Comparison of ENCODE assay signal across 13 mouse cellular contexts in the genomic region with DNA sequence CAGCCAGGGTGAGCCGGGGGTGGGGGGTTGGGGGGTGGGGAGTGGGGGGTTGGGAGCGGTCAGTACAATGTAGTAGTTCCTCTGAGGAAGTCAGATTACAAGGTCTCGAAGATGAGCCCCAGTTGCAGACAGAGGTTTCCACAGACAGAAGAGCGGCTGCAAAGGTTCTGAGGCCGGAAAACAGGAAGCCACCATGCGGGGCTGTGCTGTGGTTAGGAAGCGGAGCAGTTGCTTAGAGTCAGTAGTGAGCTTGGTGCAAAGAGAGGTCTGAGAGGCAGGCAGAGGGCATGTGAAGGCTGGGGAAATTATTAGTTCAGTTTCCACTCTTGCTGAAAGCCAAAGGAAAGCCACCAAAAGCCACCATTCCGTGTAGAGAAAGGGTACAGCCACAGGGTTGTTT.
A peak's percentile ranks its signal among the peaks of the same experiment; 100 is the strongest.
DNase-seq lines count a peak whose midpoint lies in the region; ATAC-seq lines count a peak whose summit lies in the region.
"Had no signal": no experiment of that assay in that cellular context is flagged by ENCODE, and none has a peak within 500 bp of the region (broad histone marks: within the 10 kb centered on the region; RNA-seq: fewer than 3 reads in every experiment).

No protein-coding gene starts in this region.

- no peak overlapping the region for H3K9ac ChIP-seq in kidney, embryonic 14.5 days (ENCODE audit: low read depth, low read length)
- H3K9ac ChIP-seq: limb, embryonic 12.5 days had no signal

- H3K27me3 ChIP-seq in kidney, embryonic 14.5 days (ENCODE audit: control insufficient read depth, insufficient read depth, low read length) = no peaks in the 10 kb centered on the region
- H3K27me3 ChIP-seq: limb, embryonic 12.5 days had no signal

- peak; percentile 84 for DNase-seq in 416B (ENCODE audit: low read depth)
- no peak for DNase-seq in testis, postnatal 14 days (ENCODE audit: low spot score)
- DNase-seq: adrenal gland, adult 2 months; gastrocnemius, adult 2 months; kidney, adult 18-20 months; layer of hippocampus, adult 9-11 months had no signal

- H3K36me3 ChIP-seq in kidney, embryonic 14.5 days (ENCODE audit: control insufficient read depth, insufficient read depth, low read length) = no peaks in the 10 kb centered on the region
- H3K36me3 ChIP-seq: G1E had no signal

- WGBS in kidney, embryonic 14.5 days = 74% methylated on average over 8 of the region's 8 CpGs

- H3K4me2 ChIP-seq in kidney, embryonic 14.5 days (replicated peaks; ENCODE audit: low read depth, low read length) = no peak overlapping the region
- H3K4me2 ChIP-seq: limb, embryonic 12.5 days had no signal

- H3K4me1 ChIP-seq in kidney, embryonic 14.5 days (ENCODE audit: control insufficient read depth, insufficient read depth, low read length) = peaks cover 37% of the 10 kb centered on the region

- peak; percentile 83 for ATAC-seq in CD4-positive, CD25-positive, alpha-beta regulatory T cell, adult 4 months
- peak; percentile 91 for ATAC-seq in inflammation-experienced regulatory T-cells, adult 6 months
- ATAC-seq in neutrophil, adult 5-6 weeks (ENCODE audit: extremely low read depth, insufficient number of reproducible peaks, low FRiP score, poor library complexity, severe bottlenecking) = peak; percentile 54; the same call in 1 of the 2 replicates
- no peak for ATAC-seq in kidney, embryonic 14.5 days (ENCODE audit: low FRiP score, low TSS enrichment)
- ATAC-seq in frontal cortex, adult (ENCODE audit: low TSS enrichment) = no peak

- H3K9me3 ChIP-seq in kidney, embryonic 14.5 days (ENCODE audit: control insufficient read depth, low read length) = no peaks in the 10 kb centered on the region
- H3K9me3 ChIP-seq: G1E; limb, embryonic 12.5 days had no signal

- H3K27ac ChIP-seq in kidney, embryonic 14.5 days (ENCODE audit: low read depth, low read length) = no peak overlapping the region
- H3K27ac ChIP-seq: gastrocnemius, adult 2 months; limb, embryonic 12.5 days had no signal

- no peak overlapping the region for H3K4me3 ChIP-seq in kidney, embryonic 14.5 days (ENCODE audit: low read length)
- H3K4me3 ChIP-seq: gastrocnemius, adult 2 months; limb, embryonic 12.5 days had no signal

Comparison
In these comparisons a context has a peak if more than half of its experiments do, and no peak if none do; other contexts are left out.
1. ATAC-seq: peak in CD4-positive, CD25-positive, alpha-beta regulatory T cell, adult 4 months (single experiment), inflammation-experienced regulatory T-cells, adult 6 months (single experiment) and neutrophil, adult 5-6 weeks (single experiment); none in kidney, embryonic 14.5 days (single experiment) and frontal cortex, adult (single experiment).